Mouse (Mus musculus) midbrain, embryonic 10.5 days (tissue): Measurements from ENCODE around the gene Wdr78. TPM values are rescaled to one million over a fixed set of nuclear protein-coding genes. Genes with fewer than 3 reads are reported as not detected.

ENCODE experiments used
- DNase-seq: peaks from one replicate; pipeline ENCODE4 v3.0.0-alpha.2; 2017; ENCODE audit warnings: low spot score
- H3K27ac ChIP-seq: fragments of 300-500 bp; sonication (generic); replicated peaks from 2 replicates; pipeline ENCODE4 v1.5.1; 2016; ENCODE audit warnings: mild to moderate bottlenecking
- H3K27me3 ChIP-seq: fragments of 300-500 bp; sonication (generic); 2 replicates; pipeline ENCODE4 v1.6.1; 2016; ENCODE audit warnings: low read depth, mild to moderate bottlenecking; ENCODE audit not compliant: poor library complexity, severe bottlenecking
- H3K36me3 ChIP-seq: fragments of 300-500 bp; sonication (generic); 2 replicates; pipeline ENCODE4 v1.6.1; 2016; ENCODE audit warnings: mild to moderate bottlenecking, moderate library complexity
- H3K4me1 ChIP-seq: fragments of 300-500 bp; sonication (generic); 2 replicates; pipeline ENCODE4 v1.6.1; 2016
- H3K4me3 ChIP-seq: fragments of 300-500 bp; sonication (generic); 2 replicates; pipeline ENCODE4 v1.5.1; 2016; ENCODE audit warnings: mild to moderate bottlenecking, moderate library complexity
- H3K9me3 ChIP-seq: fragments of 300-500 bp; sonication (generic); replicated peaks from 2 replicates; pipeline ENCODE4 v1.6.1; 2016; ENCODE audit warnings: mild to moderate bottlenecking
- WGBS: fragments of 180-500 bp; shearing (Covaris S2); methylation state at CpG from one replicate; pipeline ENCODE4 v1.1.7; 2016; 5-methylcytosine and 5-hydroxymethylcytosine counted together
- polyA plus RNA-seq: library from polyadenylated mRNA; unstranded; fragments of >200 nt; fragmentation: Nextera tagmentation; extraction: Ambion mirVana; gene quantifications from 2 replicates; pipeline ENCODE4 v1.2.1, GENCODE M21; 2016

The Wdr78 gene
- polyA plus RNA-seq, 1 experiment from 2014 or later, result 5.5 TPM

- H3K9me3 ChIP-seq, result no peaks in the 10 kb centered on the region
- no peaks in the 10 kb centered on the region for H3K4me1 ChIP-seq
- WGBS, result 81% methylated on average over 5 of the region's 5 CpGs
- H3K36me3 ChIP-seq, result peaks cover 10% of the 10 kb centered on the region; the same call in 1 of the 2 replicates
- H3K27ac ChIP-seq, result no peak overlapping the region
- DNase-seq, result no peak
- H3K27me3 ChIP-seq, result no peaks in the 10 kb centered on the region
- no peak overlapping the region for H3K4me3 ChIP-seq
These were observed 74.5 kb downstream of the Wdr78 start for GRCm38 (mm10) chr4:103039838-103040191.

- DNase-seq, result no peak
- H3K4me1 ChIP-seq, result no peaks in the 10 kb centered on the region
- no peaks in the 10 kb centered on the region for H3K27me3 ChIP-seq
- 88% methylated on average over 14 of the region's 14 CpGs for WGBS
- peaks cover 10% of the 10 kb centered on the region; the same call in 1 of the 2 replicates for H3K36me3 ChIP-seq
- H3K4me3 ChIP-seq, result no peak overlapping the region
- H3K9me3 ChIP-seq, result no peaks in the 10 kb centered on the region
- H3K27ac ChIP-seq, result no peak overlapping the region
These were observed 75.1 kb downstream of the Wdr78 start for GRCm38 (mm10) chr4:103039103-103039837.

GRCm38 (mm10) chr4:103028177-103029088 is 85.9 kb downstream of the Wdr78 start:
- 79% methylated on average over 13 of the region's 13 CpGs for WGBS
- DNase-seq, result no peak

GRCm38 (mm10) chr4:103027745-103028144 is 86.6 kb downstream of the Wdr78 start:
- H3K9me3 ChIP-seq, result no peaks in the 10 kb centered on the region
- 85% methylated on average over 7 of the region's 7 CpGs for WGBS
- H3K27me3 ChIP-seq, result no peaks in the 10 kb centered on the region
- no peak overlapping the region for H3K4me3 ChIP-seq
- no peaks in the 10 kb centered on the region for H3K36me3 ChIP-seq
- DNase-seq, result no peak
- H3K27ac ChIP-seq, result no peak overlapping the region
- H3K4me1 ChIP-seq, result no peaks in the 10 kb centered on the region

More at GRCm38 (mm10) chr4:103028177-103029088, 85.9 kb downstream of the Wdr78 start:
- H3K36me3 ChIP-seq, result no peaks in the 10 kb centered on the region
- H3K9me3 ChIP-seq, result no peaks in the 10 kb centered on the region
- H3K4me1 ChIP-seq, result no peaks in the 10 kb centered on the region
- no peaks in the 10 kb centered on the region for H3K27me3 ChIP-seq
- no peak overlapping the region for H3K27ac ChIP-seq
- H3K4me3 ChIP-seq, result no peak overlapping the region

- Histone ChIP-seq H3K4me1 (no peaks in the 10 kb centered on the region), H3K4me3 (no peak within 1 kb of the TSS), H3K9me3 (no peaks in the 10 kb centered on the region), H3K27me3 (no peaks in the 10 kb centered on the region), H3K27ac (no peak within 1 kb of the TSS), H3K36me3 (no peaks in the 10 kb centered on the region)
- WGBS, result 95% methylated on average over 4 of the region's 4 CpGs
- DNase-seq, result no peak
These were observed 87.7 kb downstream of the Wdr78 start, which contains the start of gene Insl5 for GRCm38 (mm10) chr4:103026621-103027020. Gene Insl5 (minus strand): TSS chr4:103026842.

GRCm38 (mm10) chr4:103013490-103013889 is 100.9 kb downstream of the Wdr78 start:
- Histone ChIP-seq H3K36me3 (no peaks in the 10 kb centered on the region), H3K9me3 (no peaks in the 10 kb centered on the region), H3K4me3 (peak overlapping the region; percentile 22), H3K4me1 (peaks cover 25% of the 10 kb centered on the region), H3K27me3 (no peaks in the 10 kb centered on the region), H3K27ac (peak overlapping the region; percentile 64)
- DNase-seq, result peak; percentile 24
- under 1% methylated on average over 4 of the region's 4 CpGs for WGBS

- no peaks in the 10 kb centered on the region for H3K9me3 ChIP-seq
- DNase-seq, result no peak
- WGBS, result 42% methylated on average over 7 of the region's 7 CpGs
- H3K4me1 ChIP-seq, result peaks cover 32% of the 10 kb centered on the region
- no peaks in the 10 kb centered on the region for H3K27me3 ChIP-seq
- no peak overlapping the region for H3K4me3 ChIP-seq
- H3K27ac ChIP-seq, result no peak overlapping the region
- no peaks in the 10 kb centered on the region for H3K36me3 ChIP-seq
These were observed 102.5 kb downstream of the Wdr78 start for GRCm38 (mm10) chr4:103011823-103012222.

- DNase-seq, result no peak
- 91% methylated on average over 4 of the region's 4 CpGs for WGBS
- Histone ChIP-seq H3K27me3 (no peaks in the 10 kb centered on the region), H3K27ac (no peak overlapping the region), H3K4me3 (no peak overlapping the region), H3K36me3 (no peaks in the 10 kb centered on the region), H3K4me1 (peaks cover 37% of the 10 kb centered on the region), H3K9me3 (no peaks in the 10 kb centered on the region)
These were observed 103.6 kb downstream of the Wdr78 start for GRCm38 (mm10) chr4:103010734-103011133.

- Histone ChIP-seq H3K27me3 (no peaks in the 10 kb centered on the region), H3K36me3 (no peaks in the 10 kb centered on the region), H3K4me3 (no peak overlapping the region), H3K27ac (no peak overlapping the region), H3K4me1 (peaks cover 19% of the 10 kb centered on the region), H3K9me3 (no peaks in the 10 kb centered on the region)
- peak; percentile 27 for DNase-seq
- 76% methylated on average over 4 of the region's 4 CpGs for WGBS
These were observed 107.4 kb downstream of the Wdr78 start for GRCm38 (mm10) chr4:103006943-103007418.

GRCm38 (mm10) chr4:103006266-103006665 is 108.1 kb downstream of the Wdr78 start:
- peaks cover 15% of the 10 kb centered on the region for H3K4me1 ChIP-seq
- WGBS, result 87% methylated on average over 5 of the region's 5 CpGs
- 0 out of 2 replicates have a peak overlapping the region, but pooled peaks have one; percentile 38 for H3K27ac ChIP-seq
- no peaks in the 10 kb centered on the region for H3K36me3 ChIP-seq
- no peaks in the 10 kb centered on the region for H3K9me3 ChIP-seq
- no peaks in the 10 kb centered on the region for H3K27me3 ChIP-seq
- no peak for DNase-seq
- H3K4me3 ChIP-seq, result no peak overlapping the region

- H3K9me3 ChIP-seq, result no peaks in the 10 kb centered on the region
- WGBS, result 77% methylated on average over 15 of the region's 15 CpGs
- H3K36me3 ChIP-seq, result no peaks in the 10 kb centered on the region
- no peak for DNase-seq
- 0 out of 2 replicates have a peak overlapping the region, but pooled peaks have one; percentile 38 for H3K27ac ChIP-seq
- no peak overlapping the region for H3K4me3 ChIP-seq
- peaks cover 15% of the 10 kb centered on the region for H3K4me1 ChIP-seq
- H3K27me3 ChIP-seq, result no peaks in the 10 kb centered on the region
These were observed 109.0 kb downstream of the Wdr78 start for GRCm38 (mm10) chr4:103005190-103005945.

GRCm38 (mm10) chr4:103004681-103005080 is 109.7 kb downstream of the Wdr78 start:
- 91% methylated on average over 4 of the region's 4 CpGs for WGBS
- Histone ChIP-seq H3K27ac (no peak overlapping the region), H3K27me3 (no peaks in the 10 kb centered on the region), H3K36me3 (no peaks in the 10 kb centered on the region), H3K4me3 (no peak overlapping the region), H3K4me1 (peaks cover 15% of the 10 kb centered on the region), H3K9me3 (no peaks in the 10 kb centered on the region)
- DNase-seq, result no peak
